Mouse (Mus musculus) bone marrow, adult 2 months (tissue): ENCODE measurements around the gene Osgin1.

Experiments used
- CTCF ChIP-seq: fragments of 200-500 bp; IDR thresholded peaks from 2 replicates; pipeline ENCODE4 v1.5.1; 2011; ENCODE audit warnings: low read length, control low read depth; ENCODE audit not compliant: control insufficient read depth, insufficient read depth
- POLR2A ChIP-seq: fragments of 200-500 bp; IDR thresholded peaks from 2 replicates; pipeline ENCODE4 v1.6.1; 2011; ENCODE audit warnings: low read depth, mild to moderate bottlenecking, control low read depth, low read length, borderline replicate concordance; ENCODE audit not compliant: control insufficient read depth

GRCm38 (mm10) chr8:119420318-119420717, 13.6 kb upstream of the Osgin1 start:
- TF ChIP-seq POLR2A (no peak), CTCF (no peak)
